Mouse (Mus musculus): Measurements from ENCODE around the gene Rnf135. TPM values are rescaled to one million over a fixed set of nuclear protein-coding genes. Genes with fewer than 3 reads are reported as not detected.

Rnf135 gene
- polyA plus RNA-seq, 2 experiments, result 6.0 TPM

DNA sequence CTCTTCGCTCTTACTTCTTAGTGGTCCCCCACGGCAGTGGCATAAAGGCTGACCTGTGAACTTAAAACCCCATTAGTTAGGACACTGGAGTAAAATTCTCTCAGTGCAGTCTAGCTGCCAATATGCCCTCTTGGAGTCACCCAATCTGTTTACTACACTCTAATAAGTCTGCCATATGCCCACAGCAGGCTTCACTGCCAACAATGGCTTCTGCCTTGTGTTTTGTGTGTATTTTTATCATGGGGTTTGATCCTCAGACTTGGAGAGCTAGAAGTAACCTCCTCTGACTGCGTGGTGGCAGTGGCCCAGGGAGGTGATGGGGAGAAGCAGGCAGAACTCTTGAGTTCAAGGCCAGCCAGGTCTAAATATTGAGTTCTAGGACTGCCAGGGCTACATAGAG lies 20.4 kb downstream of the Rnf135 start:
- no peak for DNase-seq (ENCODE audit: low spot score)
- no peaks in the 10 kb centered on the region for H3K9me3 ChIP-seq (ENCODE audit: control insufficient read depth, low read length)
- no peaks in the 10 kb centered on the region for H3K36me3 ChIP-seq (ENCODE audit: control insufficient read depth, insufficient read depth, low read length)
- no peak for ATAC-seq (ENCODE audit: low FRiP score, low read depth)
- no peak overlapping the region for H3K4me3 ChIP-seq (replicated peaks; ENCODE audit: low read length)
- H3K27me3 ChIP-seq (ENCODE audit: control insufficient read depth, insufficient read depth, low read length), result no peaks in the 10 kb centered on the region
- no peaks in the 10 kb centered on the region for H3K4me1 ChIP-seq (ENCODE audit: control insufficient read depth, insufficient read depth, low read length)
- WGBS, result 78% methylated on average over 3 of the region's 3 CpGs
- TF ChIP-seq POLR2A (IDR thresholded peaks at IDR 0.05; ENCODE audit: borderline replicate concordance, extremely low read depth, insufficient read depth, insufficient read length), result no peak
- no peak overlapping the region for H3K27ac ChIP-seq (replicated peaks; ENCODE audit: low read depth, low read length)
- no peak overlapping the region for H3K4me2 ChIP-seq (replicated peaks; ENCODE audit: low read depth, low read length, severe bottlenecking)
- no peak overlapping the region for H3K9ac ChIP-seq (ENCODE audit: low read depth, low read length, severe bottlenecking)

DNA sequence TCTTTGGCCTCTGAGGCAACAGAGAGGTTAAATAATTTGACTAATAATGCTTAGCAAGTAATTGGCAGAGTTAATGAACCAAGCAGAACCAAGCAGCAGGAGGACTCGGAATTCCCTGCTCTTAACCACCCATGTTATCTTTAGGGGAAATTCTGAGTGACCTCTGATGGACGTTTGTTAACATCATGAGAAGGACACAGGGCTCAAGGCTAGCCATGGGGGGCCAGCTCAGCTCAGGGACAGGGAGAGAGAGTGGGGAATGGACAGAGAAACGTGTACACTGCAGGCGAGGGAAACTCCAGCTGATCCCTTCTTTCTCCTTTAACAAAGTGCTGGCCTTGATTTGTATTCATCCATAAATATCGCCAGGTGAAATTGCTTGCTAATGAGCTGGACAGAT lies 21.3 kb downstream of the Rnf135 start:
- ATAC-seq (ENCODE audit: low FRiP score, low read depth), result no peak
- no peak overlapping the region for H3K27ac ChIP-seq (replicated peaks; ENCODE audit: low read depth, low read length)
- no peak overlapping the region for H3K9ac ChIP-seq (ENCODE audit: low read depth, low read length, severe bottlenecking)
- TF ChIP-seq POLR2A (IDR thresholded peaks at IDR 0.05; ENCODE audit: borderline replicate concordance, extremely low read depth, insufficient read depth, insufficient read length), result no peak
- no peaks in the 10 kb centered on the region for H3K27me3 ChIP-seq (ENCODE audit: control insufficient read depth, insufficient read depth, low read length)
- 55% methylated on average over 5 of the region's 5 CpGs for WGBS
- no peaks in the 10 kb centered on the region for H3K9me3 ChIP-seq (ENCODE audit: control insufficient read depth, low read length)
- no peak overlapping the region for H3K4me2 ChIP-seq (replicated peaks; ENCODE audit: low read depth, low read length, severe bottlenecking)
- no peaks in the 10 kb centered on the region for H3K4me1 ChIP-seq (ENCODE audit: control insufficient read depth, insufficient read depth, low read length)
- no peaks in the 10 kb centered on the region for H3K36me3 ChIP-seq (ENCODE audit: control insufficient read depth, insufficient read depth, low read length)
- no peak for DNase-seq (ENCODE audit: low spot score)
- H3K4me3 ChIP-seq (replicated peaks; ENCODE audit: low read length), result no peak overlapping the region

DNA sequence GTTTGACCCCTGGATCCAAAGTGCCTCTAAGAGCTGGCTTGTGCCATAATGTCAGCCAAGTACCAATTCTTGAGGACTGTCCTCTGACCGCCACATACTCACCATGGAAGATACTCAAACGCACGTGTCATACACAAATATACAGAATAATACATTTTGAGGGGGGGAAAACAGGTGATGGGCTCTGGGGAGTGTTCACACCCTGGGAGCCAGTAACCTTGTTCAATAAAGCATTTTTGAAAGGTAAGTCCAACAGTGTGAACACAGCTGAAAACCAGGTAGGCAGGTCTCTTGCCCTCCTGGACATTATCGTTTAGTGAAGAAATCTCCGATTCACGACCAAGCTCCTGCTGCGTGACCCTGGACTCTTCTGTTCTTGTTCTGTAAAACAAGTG lies 24.8 kb downstream of the Rnf135 start:
- Histone ChIP-seq H3K4me2 (replicated peaks; ENCODE audit: low read depth, low read length, severe bottlenecking) (no peak overlapping the region; the same call in 1 of the 2 replicates), H3K27ac (replicated peaks; ENCODE audit: low read depth, low read length) (no peak overlapping the region), H3K4me3 (replicated peaks; ENCODE audit: low read length) (peak overlapping the region; percentile 87), H3K9me3 (ENCODE audit: control insufficient read depth, low read length) (no peaks in the 10 kb centered on the region), H3K9ac (ENCODE audit: low read depth, low read length, severe bottlenecking) (no peak overlapping the region; the same call in 1 of the 2 replicates), H3K4me1 (ENCODE audit: control insufficient read depth, insufficient read depth, low read length) (peaks cover 9% of the 10 kb centered on the region), H3K36me3 (ENCODE audit: control insufficient read depth, insufficient read depth, low read length) (peaks cover 8% of the 10 kb centered on the region; the same call in 1 of the 2 replicates), H3K27me3 (ENCODE audit: control insufficient read depth, insufficient read depth, low read length) (no peaks in the 10 kb centered on the region)
- TF ChIP-seq POLR2A (IDR thresholded peaks at IDR 0.05; ENCODE audit: borderline replicate concordance, extremely low read depth, insufficient read depth, insufficient read length), result no peak
- DNase-seq (ENCODE audit: low spot score), result no peak
- no peak for ATAC-seq (ENCODE audit: low FRiP score, low read depth)
- 40% methylated on average over 7 of the region's 7 CpGs for WGBS

DNA sequence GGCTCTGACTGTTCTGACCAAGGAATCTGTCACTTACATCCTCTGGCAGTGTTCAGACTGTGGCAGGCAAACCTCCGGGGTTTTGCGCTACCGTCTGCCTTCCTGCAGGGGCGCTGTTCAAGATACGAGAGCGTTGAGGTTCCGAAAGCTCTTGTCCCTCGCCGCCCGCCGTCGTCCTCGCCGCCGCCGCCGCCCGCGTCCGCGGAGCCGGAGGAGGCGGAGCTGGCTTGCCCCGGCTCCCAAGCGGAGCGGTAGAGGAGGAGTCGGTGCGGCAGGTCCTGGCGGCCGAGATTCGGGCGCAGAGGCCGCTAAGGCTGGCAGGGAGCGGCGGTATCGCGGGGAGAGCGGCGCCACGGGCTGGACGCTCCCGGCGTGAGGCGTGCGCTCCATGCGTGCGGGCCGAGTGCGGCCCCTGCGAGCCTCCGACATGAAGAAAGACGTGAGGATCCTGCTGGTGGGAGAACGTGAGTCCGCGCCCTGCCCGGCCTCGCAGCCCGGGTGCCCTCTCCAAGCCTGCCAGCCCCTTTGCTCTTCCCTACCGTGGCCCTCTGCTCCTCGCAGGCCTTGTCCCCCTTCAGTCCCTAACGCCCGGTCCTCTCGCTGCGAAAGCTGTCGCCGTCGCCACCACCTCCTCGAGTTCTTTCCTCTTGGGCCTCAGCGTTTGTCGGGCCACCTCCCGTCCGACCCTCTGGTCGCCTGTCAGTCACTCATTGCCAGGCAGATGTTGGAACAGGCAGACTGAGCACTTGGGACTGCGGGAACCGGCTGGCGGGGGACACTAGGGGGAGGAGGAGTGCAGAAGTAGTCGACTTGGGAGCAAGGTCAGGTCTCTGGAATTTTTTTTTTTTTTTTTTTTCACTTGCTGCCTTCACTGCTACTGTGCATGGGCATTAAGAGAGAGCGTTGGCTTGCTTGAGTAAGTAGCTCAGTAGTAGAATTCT lies 25.5 kb downstream of the Rnf135 start, which contains the start of gene Rhot1:
Gene Rhot1, plus strand, starts transcription at position 160 of the 941 bp plus-strand sequence.
- peak; percentile 95 for DNase-seq (ENCODE audit: low spot score)
- H3K4me2 ChIP-seq (replicated peaks; ENCODE audit: low read depth, low read length, severe bottlenecking), result peak within 1 kb of the TSS; percentile 47
- H3K9me3 ChIP-seq (ENCODE audit: control insufficient read depth, low read length), result no peaks in the 10 kb centered on the region
- H3K4me3 ChIP-seq (replicated peaks; ENCODE audit: low read length), result peak within 1 kb of the TSS; percentile 87
- H3K4me1 ChIP-seq (ENCODE audit: control insufficient read depth, insufficient read depth, low read length), result peaks cover 9% of the 10 kb centered on the region
- peak; percentile 86; the same call in 1 of the 2 replicates for TF ChIP-seq POLR2A (IDR thresholded peaks at IDR 0.05; ENCODE audit: borderline replicate concordance, extremely low read depth, insufficient read depth, insufficient read length)
- H3K27me3 ChIP-seq (ENCODE audit: control insufficient read depth, insufficient read depth, low read length), result no peaks in the 10 kb centered on the region
- peaks cover 13% of the 10 kb centered on the region for H3K36me3 ChIP-seq (ENCODE audit: control insufficient read depth, insufficient read depth, low read length)
- under 1% methylated on average over 49 of the region's 78 CpGs for WGBS
- H3K9ac ChIP-seq (ENCODE audit: low read depth, low read length, severe bottlenecking), result peak within 1 kb of the TSS; percentile 81
- ATAC-seq (ENCODE audit: low FRiP score, low read depth), result peak; percentile 92
- H3K27ac ChIP-seq (replicated peaks; ENCODE audit: low read depth, low read length), result peak within 1 kb of the TSS; percentile 89

DNA sequence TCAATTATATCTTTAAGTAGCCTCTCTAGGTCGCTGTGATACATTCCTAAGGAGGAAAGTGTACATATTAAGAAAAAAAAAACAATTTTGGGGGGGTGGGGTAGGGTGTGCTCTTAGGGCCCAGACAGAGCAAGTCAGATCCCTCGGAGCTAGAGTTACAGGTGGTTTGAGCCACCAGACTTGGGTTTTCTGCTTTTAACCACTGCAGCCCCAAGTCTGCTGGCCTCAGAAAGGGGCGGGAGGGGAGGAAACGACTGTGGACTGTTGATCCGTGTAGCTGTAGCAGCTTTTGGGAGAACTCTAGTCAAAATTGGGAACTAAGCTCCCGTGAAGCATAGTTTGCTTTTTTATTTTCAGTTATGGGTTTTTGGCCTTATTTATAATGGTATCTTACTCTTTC lies 26.7 kb downstream of the Rnf135 start:
- ATAC-seq (ENCODE audit: low FRiP score, low read depth) (no peak), DNase-seq (ENCODE audit: low spot score) (no peak)
- Histone ChIP-seq H3K4me3 (replicated peaks; ENCODE audit: low read length) (peak overlapping the region; percentile 87), H3K27ac (replicated peaks; ENCODE audit: low read depth, low read length) (no peak overlapping the region), H3K36me3 (ENCODE audit: control insufficient read depth, insufficient read depth, low read length) (peaks cover 24% of the 10 kb centered on the region), H3K9me3 (ENCODE audit: control insufficient read depth, low read length) (no peaks in the 10 kb centered on the region), H3K9ac (ENCODE audit: low read depth, low read length, severe bottlenecking) (peak overlapping the region; percentile 81), H3K4me2 (replicated peaks; ENCODE audit: low read depth, low read length, severe bottlenecking) (peak overlapping the region; percentile 47), H3K4me1 (ENCODE audit: control insufficient read depth, insufficient read depth, low read length) (peaks cover 9% of the 10 kb centered on the region), H3K27me3 (ENCODE audit: control insufficient read depth, insufficient read depth, low read length) (no peaks in the 10 kb centered on the region)
- TF ChIP-seq POLR2A (IDR thresholded peaks at IDR 0.05; ENCODE audit: borderline replicate concordance, extremely low read depth, insufficient read depth, insufficient read length), result no peak
- WGBS, result 50% methylated on average over 6 of the region's 6 CpGs

Data from limb, embryonic 14.5 days (tissue).